Mouse (Mus musculus) thymus, adult 2 months (tissue): Measurements from ENCODE around the gene Ndufb8.

Experiments
- CTCF ChIP-seq: fragments of 200-500 bp; IDR thresholded peaks from 2 replicates; pipeline ENCODE4 v1.5.1; 2012; ENCODE audit warnings: mild to moderate bottlenecking, control low read depth, low read length, moderate library complexity, borderline replicate concordance; ENCODE audit not compliant: control insufficient read depth, poor library complexity, insufficient read depth; ENCODE audit errors: extremely low read depth
- POLR2A ChIP-seq: fragments of 200-500 bp; IDR thresholded peaks from 2 replicates; pipeline ENCODE4 v1.6.1; 2012; ENCODE audit warnings: mild to moderate bottlenecking, low read length, control low read depth, moderate library complexity; ENCODE audit not compliant: control insufficient read depth, poor library complexity, insufficient read depth; ENCODE audit errors: extremely low read depth

GRCm38 (mm10) chr19:44513921-44514482, 41.2 kb downstream of the Ndufb8 start:
- TF ChIP-seq POLR2A (no peak), CTCF (no peak)
